Mouse (Mus musculus) embryonic facial prominence, embryonic 11.5 days (tissue): ENCODE measurements around the gene Cluh. TPM values are rescaled to one million over a fixed set of nuclear protein-coding genes. Genes with fewer than 3 reads are reported as not detected.

Experiments used
- ATAC-seq: fragments of 200-750 bp; cut with Nextera tagmentation; replicated peaks from 2 replicates; pipeline ENCODE4 v1.8.0; 2017; ENCODE audit warnings: low read depth; ENCODE audit not compliant: insufficient number of reproducible peaks, low FRiP score, low TSS enrichment
- DNase-seq: peaks from one replicate; pipeline ENCODE4 v3.0.0-alpha.2; 2015; ENCODE audit warnings: low spot score
- H3K27ac ChIP-seq: fragments of 300-500 bp; sonication (generic); replicated peaks from 2 replicates; pipeline ENCODE4 v1.5.1; 2014; ENCODE audit warnings: mild to moderate bottlenecking, low read depth, low read length, control low read depth
- H3K27me3 ChIP-seq: fragments of 300-500 bp; sonication (generic); 2 replicates; pipeline ENCODE4 v1.6.1; 2014; ENCODE audit warnings: mild to moderate bottlenecking, low read length, moderate library complexity, mixed read lengths; ENCODE audit not compliant: control insufficient read depth, insufficient read depth
- H3K36me3 ChIP-seq: fragments of 300-500 bp; sonication (generic); replicated peaks from 2 replicates; pipeline ENCODE4 v1.6.1; 2014; ENCODE audit warnings: low read depth, mild to moderate bottlenecking, low read length, moderate library complexity, mixed read lengths; ENCODE audit not compliant: control insufficient read depth, insufficient read depth
- H3K4me1 ChIP-seq: fragments of 300-500 bp; sonication (generic); 2 replicates; pipeline ENCODE4 v1.6.1; 2014; ENCODE audit warnings: low read length, mixed read lengths; ENCODE audit not compliant: control insufficient read depth, insufficient read depth
- H3K4me2 ChIP-seq: fragments of 300-500 bp; sonication (generic); 2 replicates; pipeline ENCODE4 v1.6.1; 2014; ENCODE audit warnings: low read depth, mild to moderate bottlenecking, control low read depth, low read length, moderate library complexity
- H3K4me3 ChIP-seq: fragments of 300-500 bp; sonication (generic); 2 replicates; pipeline ENCODE4 v1.5.1; 2014; ENCODE audit warnings: low read depth, low read length, control low read depth
- H3K9ac ChIP-seq: fragments of 300-500 bp; sonication (generic); replicated peaks from 2 replicates; pipeline ENCODE4 v1.6.1; 2014; ENCODE audit warnings: mild to moderate bottlenecking, control low read depth, low read length
- H3K9me3 ChIP-seq: fragments of 300-500 bp; sonication (generic); replicated peaks from 2 replicates; pipeline ENCODE4 v1.6.1; 2016; ENCODE audit warnings: mild to moderate bottlenecking, low read length, inconsistent platforms, mixed read lengths; ENCODE audit not compliant: control insufficient read depth
- WGBS: fragments of 180-500 bp; shearing (Covaris S2); extraction: QIAGEN DNeasy Blood & Tissue Kit; methylation state at CpG from one replicate; pipeline ENCODE4 v1.1.7; 2014; 5-methylcytosine and 5-hydroxymethylcytosine counted together
- polyA plus RNA-seq: library from polyadenylated mRNA; unstranded; fragments of >200 nt; fragmentation: Nextera tagmentation; extraction: Ambion mirVana; gene quantifications from 2 replicates; pipeline ENCODE4 v1.2.1, GENCODE M21; 2014

The Cluh gene
- polyA plus RNA-seq, 1 experiment from 2014 or later, result 11.2 TPM

DNA sequence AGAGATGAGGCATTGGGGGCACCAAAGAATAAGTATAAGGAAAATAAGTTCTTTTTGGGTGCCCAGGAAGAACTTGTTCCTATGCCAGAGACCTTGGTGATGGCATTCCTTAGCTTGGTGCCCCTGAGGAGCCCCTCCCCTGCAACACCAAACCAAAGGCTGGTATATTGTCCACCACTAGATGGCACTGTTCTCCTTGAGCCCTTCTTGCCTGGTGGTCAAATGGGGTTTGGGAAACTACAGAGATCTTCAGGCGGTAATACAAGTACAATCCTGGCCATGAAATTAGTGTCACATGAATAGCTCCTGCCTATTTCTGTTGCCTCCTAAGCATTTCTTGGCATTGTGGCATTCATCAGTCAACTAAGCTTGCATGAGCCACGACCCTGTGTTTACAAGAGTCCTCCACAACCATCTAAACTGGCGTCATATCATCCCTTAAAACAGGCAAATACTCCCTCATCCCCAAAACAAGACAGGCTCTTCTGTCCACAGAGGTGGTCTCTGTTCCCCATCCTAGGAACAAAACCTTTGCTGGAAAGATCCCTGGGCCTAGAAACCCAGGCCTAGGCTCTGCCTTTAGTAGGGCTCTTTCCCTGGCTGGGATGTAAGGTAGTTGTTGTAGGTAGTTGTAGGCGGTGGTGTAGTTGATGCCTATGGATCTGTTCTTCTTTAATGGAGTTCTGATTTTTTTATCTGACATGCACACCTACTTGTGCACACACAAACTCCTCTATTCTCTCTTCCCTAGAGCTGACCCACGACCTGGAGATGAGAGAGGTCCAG, 14.6 kb upstream of the Cluh start:
- H3K4me1 ChIP-seq, result no peaks in the 10 kb centered on the region; the same call in 1 of the 2 replicates
- H3K27ac ChIP-seq, result no peak overlapping the region
- H3K9me3 ChIP-seq, result no peaks in the 10 kb centered on the region
- no peaks in the 10 kb centered on the region for H3K27me3 ChIP-seq
- H3K4me2 ChIP-seq, result no peak overlapping the region
- ATAC-seq (no peak), DNase-seq (peak; percentile 93)
- no peaks in the 10 kb centered on the region for H3K36me3 ChIP-seq
- 70% methylated on average over 5 of the region's 5 CpGs for WGBS
- no peak overlapping the region for H3K9ac ChIP-seq
- H3K4me3 ChIP-seq, result no peak overlapping the region

DNA sequence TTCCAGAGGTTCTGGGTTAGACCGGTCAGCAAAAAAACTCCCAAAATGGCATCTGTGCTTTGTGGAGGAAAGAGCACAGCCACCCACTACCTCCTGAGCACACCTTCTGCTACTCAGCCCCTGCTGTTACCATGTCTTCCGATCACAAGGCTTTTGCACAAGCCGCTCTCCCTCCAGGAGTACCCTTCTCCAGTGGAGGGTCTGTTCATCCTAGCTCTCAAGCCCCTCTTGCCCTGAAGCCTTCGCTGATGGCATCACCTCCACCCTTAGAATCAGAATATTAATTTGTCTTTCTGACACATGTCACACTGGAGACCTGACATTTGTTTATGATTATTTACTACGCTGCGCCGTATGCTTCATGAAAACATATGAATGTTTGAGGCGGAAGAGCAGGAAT, 11.8 kb upstream of the Cluh start:
- 22% methylated on average over 8 of the region's 8 CpGs for WGBS
- H3K27me3 ChIP-seq, result no peaks in the 10 kb centered on the region
- no peaks in the 10 kb centered on the region for H3K9me3 ChIP-seq
- no peak overlapping the region for H3K27ac ChIP-seq
- no peak for DNase-seq
- H3K4me3 ChIP-seq, result peak overlapping the region; percentile 70
- no peaks in the 10 kb centered on the region; the same call in 1 of the 2 replicates for H3K4me1 ChIP-seq
- no peak for ATAC-seq
- H3K9ac ChIP-seq, result peak overlapping the region; percentile 84
- no peaks in the 10 kb centered on the region for H3K36me3 ChIP-seq
- H3K4me2 ChIP-seq, result peak overlapping the region; percentile 94

DNA sequence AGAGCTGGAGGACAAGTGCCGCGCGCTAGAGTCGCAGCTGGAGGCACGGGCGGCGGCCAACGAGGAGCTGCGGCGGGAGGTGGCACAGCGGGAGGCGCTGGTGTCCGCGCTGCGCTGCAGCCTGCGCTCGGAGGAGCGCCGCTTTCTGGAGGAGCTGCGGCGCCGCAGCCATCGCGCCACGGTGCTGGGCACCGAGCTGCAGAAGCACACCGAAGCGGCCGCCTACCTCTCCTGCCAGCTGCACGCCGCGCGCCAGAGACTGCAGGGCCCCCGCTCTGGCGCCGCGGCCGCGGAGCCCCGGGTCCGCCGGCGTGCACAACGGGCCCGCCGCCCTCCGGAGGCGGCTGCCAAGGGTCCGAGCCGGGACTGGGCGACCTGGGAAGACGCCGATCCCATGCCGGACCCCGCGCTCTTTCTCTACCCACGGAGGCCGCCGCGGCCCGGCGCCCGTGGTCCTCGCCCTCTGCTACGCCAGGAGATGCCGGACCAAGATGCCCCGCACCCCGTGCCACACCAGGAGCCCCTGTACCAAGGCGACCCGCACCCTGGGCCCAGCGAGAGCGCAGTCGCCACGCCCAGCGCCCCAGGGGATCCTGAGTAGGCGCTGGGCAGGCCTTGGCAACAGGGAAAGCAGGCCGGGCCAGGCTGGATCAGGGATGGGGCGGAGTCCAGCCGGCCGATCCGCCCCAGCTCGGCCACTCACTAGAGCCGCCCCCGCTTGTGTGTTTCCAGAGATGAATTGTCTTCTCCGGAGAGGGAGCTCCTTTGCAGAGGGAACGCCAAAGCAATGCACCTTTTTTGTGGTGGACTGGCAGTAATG, 11.1 kb upstream of the Cluh start:
- Histone ChIP-seq H3K4me1 (no peaks in the 10 kb centered on the region; the same call in 1 of the 2 replicates), H3K27ac (peak overlapping the region; percentile 60), H3K27me3 (no peaks in the 10 kb centered on the region), H3K4me3 (peak overlapping the region; percentile 70), H3K9me3 (no peaks in the 10 kb centered on the region), H3K4me2 (peak overlapping the region; percentile 94), H3K36me3 (no peaks in the 10 kb centered on the region), H3K9ac (peak overlapping the region; percentile 84)
- DNase-seq (peak; percentile 81), ATAC-seq (peak; percentile 85)
- WGBS, result under 1% methylated on average over 82 of the region's 86 CpGs

DNA sequence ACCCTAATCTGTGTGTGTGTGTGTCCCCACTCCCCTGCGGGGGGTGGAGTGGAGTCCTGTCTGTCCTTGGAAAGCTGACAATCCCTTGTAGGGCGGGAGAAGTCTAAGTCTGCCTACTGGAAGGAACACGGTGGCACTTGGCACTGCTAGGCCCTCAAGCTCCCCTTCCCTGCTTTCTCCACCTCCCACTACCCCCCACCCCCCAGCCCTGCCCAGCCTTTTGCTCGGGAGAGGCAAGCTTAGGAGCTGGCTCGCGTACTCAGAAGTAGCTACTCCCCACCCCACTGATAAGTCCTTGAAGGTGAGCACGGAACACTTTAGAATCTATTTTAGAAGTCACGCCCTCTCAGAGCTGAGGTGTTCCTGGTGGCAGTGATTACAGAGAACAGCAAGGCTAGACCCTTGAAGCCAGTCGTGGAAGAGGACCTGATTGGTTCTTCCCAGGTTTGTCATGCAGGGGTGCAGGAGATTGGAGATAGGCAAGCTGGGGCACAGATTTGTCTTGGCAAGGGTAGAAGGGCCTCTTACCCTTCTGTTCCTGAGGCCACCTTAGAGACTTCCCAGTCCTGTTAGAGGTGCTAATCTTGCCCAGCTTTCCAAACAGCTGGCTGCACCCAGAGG, 10.4 kb upstream of the Cluh start:
- peak overlapping the region; percentile 84 for H3K9ac ChIP-seq
- no peaks in the 10 kb centered on the region for H3K9me3 ChIP-seq
- WGBS, result 11% methylated on average over 9 of the region's 9 CpGs
- H3K36me3 ChIP-seq, result no peaks in the 10 kb centered on the region
- H3K4me2 ChIP-seq, result peak overlapping the region; percentile 94
- 0 out of 2 replicates have a peak overlapping the region, but pooled peaks have one; percentile 23 for H3K27ac ChIP-seq
- ATAC-seq, result no peak
- H3K4me1 ChIP-seq, result no peaks in the 10 kb centered on the region; the same call in 1 of the 2 replicates
- no peak for DNase-seq
- peak overlapping the region; percentile 70 for H3K4me3 ChIP-seq
- H3K27me3 ChIP-seq, result no peaks in the 10 kb centered on the region

DNA sequence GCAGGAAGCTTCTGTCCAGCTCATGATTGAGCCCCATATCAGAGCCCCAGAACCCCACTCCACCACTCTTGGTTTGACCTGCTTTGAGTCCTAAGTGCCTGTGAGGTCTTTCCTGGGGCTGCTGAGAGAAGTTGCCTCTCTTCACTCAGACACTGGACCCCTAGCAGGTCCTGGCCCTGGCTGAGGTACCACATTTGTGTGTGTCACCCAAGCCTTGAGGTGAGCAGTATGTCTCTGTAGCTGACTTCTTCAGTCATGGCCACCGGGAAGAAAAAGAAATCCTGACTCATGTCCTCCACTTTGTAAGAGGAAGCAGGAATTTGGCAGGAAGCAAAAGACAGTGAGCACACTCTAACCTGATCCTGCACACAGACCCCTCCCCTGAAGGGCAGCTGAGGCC, 9.7 kb upstream of the Cluh start:
- H3K4me1 ChIP-seq, result no peaks in the 10 kb centered on the region; the same call in 1 of the 2 replicates
- no peak overlapping the region for H3K4me3 ChIP-seq
- WGBS, result 72% methylated on average over 1 of the region's 1 CpGs
- no peak overlapping the region for H3K27ac ChIP-seq
- no peak overlapping the region for H3K4me2 ChIP-seq
- DNase-seq, result no peak
- H3K9me3 ChIP-seq, result no peaks in the 10 kb centered on the region
- no peak overlapping the region for H3K9ac ChIP-seq
- no peaks in the 10 kb centered on the region for H3K36me3 ChIP-seq
- H3K27me3 ChIP-seq, result no peaks in the 10 kb centered on the region
- no peak for ATAC-seq

DNA sequence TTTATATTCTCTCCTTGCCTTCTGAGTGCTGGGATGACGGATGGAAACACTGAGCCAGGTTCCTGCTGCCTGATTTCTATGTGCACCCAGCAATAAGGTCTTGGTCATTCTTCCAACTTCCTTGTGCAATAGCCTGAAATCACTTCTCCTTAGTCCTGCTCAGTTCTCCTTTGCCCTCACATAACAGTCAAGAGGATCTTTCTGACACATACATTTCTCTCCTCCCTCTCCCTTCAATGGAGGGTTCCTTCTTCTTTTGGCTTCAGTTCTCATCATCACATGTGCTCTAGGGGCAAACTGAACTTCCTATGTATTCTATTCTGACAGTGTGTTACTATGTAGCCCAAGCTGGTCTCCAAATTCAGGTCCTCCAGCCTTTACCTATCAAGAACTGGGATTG, 1.3 kb upstream of the Cluh start:
- Histone ChIP-seq H3K4me1 (peaks cover 5% of the 10 kb centered on the region; the same call in 1 of the 2 replicates), H3K27ac (no peak overlapping the region), H3K9ac (no peak overlapping the region), H3K4me3 (no peak overlapping the region), H3K27me3 (no peaks in the 10 kb centered on the region), H3K9me3 (no peaks in the 10 kb centered on the region), H3K36me3 (no peaks in the 10 kb centered on the region), H3K4me2 (no peak overlapping the region)
- DNase-seq (no peak), ATAC-seq (no peak)
- 73% methylated on average over 1 of the region's 1 CpGs for WGBS

DNA sequence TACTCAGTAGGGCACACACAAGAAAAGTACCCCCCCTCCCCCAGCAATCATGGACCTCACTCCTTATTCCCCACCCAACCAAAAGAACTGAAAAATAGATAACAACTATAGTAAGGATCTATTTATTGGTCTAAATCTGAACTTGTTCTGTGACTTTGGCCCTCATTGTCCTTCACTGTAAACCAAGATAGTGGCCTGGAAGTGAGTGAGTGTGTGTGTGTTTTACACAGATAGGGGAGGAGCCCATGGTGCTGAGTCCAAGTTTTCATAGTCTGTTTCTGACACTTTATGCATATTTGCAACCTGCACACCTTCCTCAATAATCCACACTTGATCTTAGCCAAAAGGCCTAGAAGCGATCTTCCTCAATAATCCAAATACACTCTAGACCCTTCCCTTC, 619 bp upstream of the Cluh start:
- 3% methylated on average over 1 of the region's 1 CpGs for WGBS
- H3K9me3 ChIP-seq, result no peaks in the 10 kb centered on the region
- H3K27me3 ChIP-seq, result no peaks in the 10 kb centered on the region
- H3K4me1 ChIP-seq, result peaks cover 5% of the 10 kb centered on the region; the same call in 1 of the 2 replicates
- H3K4me3 ChIP-seq, result peak overlapping the region; percentile 98
- H3K36me3 ChIP-seq, result no peaks in the 10 kb centered on the region
- ATAC-seq, result 0 out of 2 replicates have a peak, but pooled peaks have one; percentile 14
- 0 out of 2 replicates have a peak overlapping the region, but pooled peaks have one; percentile 11 for H3K27ac ChIP-seq
- DNase-seq, result no peak
- H3K4me2 ChIP-seq, result peak overlapping the region; percentile 92
- H3K9ac ChIP-seq, result peak overlapping the region; percentile 82
